Mouse (Mus musculus): Measurements from ENCODE around the gene Kcnj4. TPM values are rescaled to one million over a fixed set of nuclear protein-coding genes. Genes with fewer than 3 reads are reported as not detected.

The Kcnj4 gene
- polyA plus RNA-seq, 1 experiment from 2014 or later, result 0.20 TPM

- Histone ChIP-seq H3K4me3 (ENCODE audit: control insufficient read depth in 1 of 2, insufficient read depth in 1 of 2, low read depth in 1 of 2, low read length in 2 of 2) (no peak overlapping the region), H3K4me1 (ENCODE audit: control insufficient read depth in 2 of 2, insufficient read depth in 2 of 2, low read length in 2 of 2) (peaks cover 18 to 24% of the 10 kb centered on the region in 2 experiments; a peak in 3 of 4 replicates), H3K27me3 (ENCODE audit: control insufficient read depth, insufficient read depth, low read length) (peaks cover 7% of the 10 kb centered on the region), H3K9me3 (ENCODE audit: control insufficient read depth, low read length) (no peaks in the 10 kb centered on the region), H3K4me2 (ENCODE audit: low read length) (no peak overlapping the region), H3K36me3 (ENCODE audit: control insufficient read depth, insufficient read depth, low read length) (peaks cover 23% of the 10 kb centered on the region), H3K9ac (ENCODE audit: low read length) (no peak overlapping the region), H3K27ac (replicated peaks in 1 of 2; ENCODE audit: control insufficient read depth in 1 of 2, insufficient read depth in 1 of 2, low read depth in 2 of 2, low read length in 2 of 2) (no peak overlapping the region)
- 51% methylated on average over 16 of the region's 16 CpGs for WGBS
- ATAC-seq (ENCODE audit: insufficient number of reproducible peaks, insufficient read depth, low FRiP score, low read depth), result no peak
Observed at GRCm38 (mm10) chr15:79519400-79520220, 14.6 kb upstream of the Kcnj4 start.

GRCm38 (mm10) chr15:79518571-79518970 is 13.5 kb upstream of the Kcnj4 start:
- WGBS, result 77% methylated on average over 3 of the region's 3 CpGs

GRCm38 (mm10) chr15:79517710-79518109 is 12.7 kb upstream of the Kcnj4 start:
- WGBS, result 77% methylated on average over 4 of the region's 4 CpGs
- Histone ChIP-seq H3K9ac (ENCODE audit: low read length) (no peak overlapping the region), H3K27me3 (ENCODE audit: control insufficient read depth, insufficient read depth, low read length) (peaks cover 21% of the 10 kb centered on the region), H3K4me2 (ENCODE audit: low read length) (peak overlapping the region; percentile 70), H3K9me3 (ENCODE audit: control insufficient read depth, low read length) (no peaks in the 10 kb centered on the region), H3K27ac (replicated peaks in 1 of 2; ENCODE audit: control insufficient read depth in 1 of 2, insufficient read depth in 1 of 2, low read depth in 2 of 2, low read length in 2 of 2) (no peak overlapping the region), H3K4me3 (ENCODE audit: control insufficient read depth in 1 of 2, insufficient read depth in 1 of 2, low read depth in 1 of 2, low read length in 2 of 2) (peak overlapping the region; percentile 64 to 71; a peak in 3 of 4 replicates), H3K36me3 (ENCODE audit: control insufficient read depth, insufficient read depth, low read length) (peaks cover 4% of the 10 kb centered on the region), H3K4me1 (ENCODE audit: control insufficient read depth in 2 of 2, insufficient read depth in 2 of 2, low read length in 2 of 2) (peaks cover 18 to 27% of the 10 kb centered on the region in 2 experiments; a peak in 3 of 4 replicates)
- ATAC-seq (ENCODE audit: insufficient number of reproducible peaks, insufficient read depth, low FRiP score, low read depth), result no peak

More at GRCm38 (mm10) chr15:79518571-79518970, 13.5 kb upstream of the Kcnj4 start:
- Histone ChIP-seq H3K9me3 (ENCODE audit: control insufficient read depth, low read length) (no peaks in the 10 kb centered on the region), H3K4me2 (ENCODE audit: low read length) (no peak overlapping the region), H3K27me3 (ENCODE audit: control insufficient read depth, insufficient read depth, low read length) (peaks cover 17% of the 10 kb centered on the region), H3K4me3 (ENCODE audit: control insufficient read depth in 1 of 2, insufficient read depth in 1 of 2, low read depth in 1 of 2, low read length in 2 of 2) (no peak overlapping the region), H3K9ac (ENCODE audit: low read length) (no peak overlapping the region), H3K27ac (replicated peaks in 1 of 2; ENCODE audit: control insufficient read depth in 1 of 2, insufficient read depth in 1 of 2, low read depth in 2 of 2, low read length in 2 of 2) (no peak overlapping the region), H3K36me3 (ENCODE audit: control insufficient read depth, insufficient read depth, low read length) (peaks cover 12% of the 10 kb centered on the region), H3K4me1 (ENCODE audit: control insufficient read depth in 2 of 2, insufficient read depth in 2 of 2, low read length in 2 of 2) (peaks cover 18 to 27% of the 10 kb centered on the region in 2 experiments; a peak in 3 of 4 replicates)
- no peak for ATAC-seq (ENCODE audit: insufficient number of reproducible peaks, insufficient read depth, low FRiP score, low read depth)

GRCm38 (mm10) chr15:79516171-79517096 is 11.4 kb upstream of the Kcnj4 start, which contains the start of gene Kdelr3:
Gene Kdelr3 (plus strand): TSS chr15:79516411.
- Histone ChIP-seq H3K4me3 (ENCODE audit: control insufficient read depth in 1 of 2, insufficient read depth in 1 of 2, low read depth in 1 of 2, low read length in 2 of 2) (peak within 1 kb of the TSS; percentile 64 to 71), H3K4me2 (ENCODE audit: low read length) (peak within 1 kb of the TSS; percentile 70), H3K4me1 (ENCODE audit: control insufficient read depth in 2 of 2, insufficient read depth in 2 of 2, low read length in 2 of 2) (peaks cover 22 to 31% of the 10 kb centered on the region in 2 experiments), H3K27me3 (ENCODE audit: control insufficient read depth, insufficient read depth, low read length) (peaks cover 28% of the 10 kb centered on the region), H3K9ac (ENCODE audit: low read length) (peak within 1 kb of the TSS; percentile 71), H3K36me3 (ENCODE audit: control insufficient read depth, insufficient read depth, low read length) (no peaks in the 10 kb centered on the region), H3K9me3 (ENCODE audit: control insufficient read depth, low read length) (no peaks in the 10 kb centered on the region), H3K27ac (replicated peaks in 1 of 2; ENCODE audit: control insufficient read depth in 1 of 2, insufficient read depth in 1 of 2, low read depth in 2 of 2, low read length in 2 of 2) (peak within 1 kb of the TSS; percentile 2 to 11; a peak in 3 of 4 replicates)
- peak; percentile 75 for ATAC-seq (ENCODE audit: insufficient number of reproducible peaks, insufficient read depth, low FRiP score, low read depth)
- under 1% methylated on average over 55 of the region's 71 CpGs for WGBS

- no peaks in the 10 kb centered on the region for H3K9me3 ChIP-seq (ENCODE audit: control insufficient read depth, low read length)
- H3K27ac ChIP-seq (replicated peaks in 1 of 2; ENCODE audit: control insufficient read depth in 1 of 2, insufficient read depth in 1 of 2, low read depth in 2 of 2, low read length in 2 of 2), result no peak overlapping the region
- no peaks in the 10 kb centered on the region for H3K36me3 ChIP-seq (ENCODE audit: control insufficient read depth, insufficient read depth, low read length)
- no peak overlapping the region for H3K4me3 ChIP-seq (ENCODE audit: control insufficient read depth in 1 of 2, insufficient read depth in 1 of 2, low read depth in 1 of 2, low read length in 2 of 2)
- no peak overlapping the region for H3K4me2 ChIP-seq (ENCODE audit: low read length)
- 17% methylated on average over 9 of the region's 9 CpGs for WGBS
- peaks cover 37% of the 10 kb centered on the region in 2 experiments for H3K4me1 ChIP-seq (ENCODE audit: control insufficient read depth in 2 of 2, insufficient read depth in 2 of 2, low read length in 2 of 2)
- H3K27me3 ChIP-seq (ENCODE audit: control insufficient read depth, insufficient read depth, low read length), result peaks cover 46% of the 10 kb centered on the region
- ATAC-seq (ENCODE audit: insufficient number of reproducible peaks, insufficient read depth, low FRiP score, low read depth), result no peak
- no peak overlapping the region for H3K9ac ChIP-seq (ENCODE audit: low read length)
Observed at GRCm38 (mm10) chr15:79513940-79514339, 8.9 kb upstream of the Kcnj4 start.

- no peak overlapping the region for H3K27ac ChIP-seq (replicated peaks in 1 of 2; ENCODE audit: control insufficient read depth in 1 of 2, insufficient read depth in 1 of 2, low read depth in 2 of 2, low read length in 2 of 2)
- peak overlapping the region; percentile 60 for H3K9ac ChIP-seq (ENCODE audit: low read length)
Observed at GRCm38 (mm10) chr15:79511553-79512320, 6.7 kb upstream of the Kcnj4 start.

GRCm38 (mm10) chr15:79510425-79510824 is 5.4 kb upstream of the Kcnj4 start:
- H3K4me2 ChIP-seq (ENCODE audit: low read length), result no peak overlapping the region

More at GRCm38 (mm10) chr15:79511553-79512320, 6.7 kb upstream of the Kcnj4 start:
- Histone ChIP-seq H3K36me3 (ENCODE audit: control insufficient read depth, insufficient read depth, low read length) (no peaks in the 10 kb centered on the region), H3K27me3 (ENCODE audit: control insufficient read depth, insufficient read depth, low read length) (peaks cover 64% of the 10 kb centered on the region), H3K4me2 (ENCODE audit: low read length) (peak overlapping the region; percentile 82), H3K9me3 (ENCODE audit: control insufficient read depth, low read length) (no peaks in the 10 kb centered on the region), H3K4me1 (ENCODE audit: control insufficient read depth in 2 of 2, insufficient read depth in 2 of 2, low read length in 2 of 2) (peaks cover 19 to 24% of the 10 kb centered on the region in 2 experiments), H3K4me3 (ENCODE audit: control insufficient read depth in 1 of 2, insufficient read depth in 1 of 2, low read depth in 1 of 2, low read length in 2 of 2) (peak overlapping the region; percentile 43 to 44)
- WGBS, result 5% methylated on average over 61 of the region's 61 CpGs
- peak; percentile 32; the same call in 1 of the 2 replicates for ATAC-seq (ENCODE audit: insufficient number of reproducible peaks, insufficient read depth, low FRiP score, low read depth)

More at GRCm38 (mm10) chr15:79510425-79510824, 5.4 kb upstream of the Kcnj4 start:
- Histone ChIP-seq H3K36me3 (ENCODE audit: control insufficient read depth, insufficient read depth, low read length) (no peaks in the 10 kb centered on the region), H3K4me1 (ENCODE audit: control insufficient read depth in 2 of 2, insufficient read depth in 2 of 2, low read length in 2 of 2) (peaks cover 23 to 25% of the 10 kb centered on the region in 2 experiments), H3K27me3 (ENCODE audit: control insufficient read depth, insufficient read depth, low read length) (peaks cover 73% of the 10 kb centered on the region), H3K9ac (ENCODE audit: low read length) (no peak overlapping the region), H3K4me3 (ENCODE audit: control insufficient read depth in 1 of 2, insufficient read depth in 1 of 2, low read depth in 1 of 2, low read length in 2 of 2) (no peak overlapping the region), H3K9me3 (ENCODE audit: control insufficient read depth, low read length) (no peaks in the 10 kb centered on the region), H3K27ac (replicated peaks in 1 of 2; ENCODE audit: control insufficient read depth in 1 of 2, insufficient read depth in 1 of 2, low read depth in 2 of 2, low read length in 2 of 2) (no peak overlapping the region)
- ATAC-seq (ENCODE audit: insufficient number of reproducible peaks, insufficient read depth, low FRiP score, low read depth), result no peak
- WGBS, result 81% methylated on average over 7 of the region's 7 CpGs
